Comparison of ENCODE assay signal across 8 mouse cellular contexts in genomic region chr14:76010102-76011061, GRCm38 (mm10). TPM values are rescaled to one million over a fixed set of nuclear protein-coding genes. Genes with fewer than 3 reads are reported as not detected.
DNase-seq lines count a peak whose midpoint lies in the region; ATAC-seq lines count a peak whose summit lies in the region.

TSS of gene Gtf2f2 (minus strand) at chr14:76010865.

- no peaks in the 10 kb centered on the region for H3K9me3 ChIP-seq in forebrain, embryonic 14.5 days (replicated peaks; ENCODE audit: control insufficient read depth, low read length)
- H3K9me3 ChIP-seq in neural tube, embryonic 15.5 days (replicated peaks), result no peaks in the 10 kb centered on the region

- peaks cover 14% of the 10 kb centered on the region for H3K4me1 ChIP-seq in forebrain, embryonic 14.5 days (ENCODE audit: control insufficient read depth, insufficient read depth, low read length)
- H3K4me1 ChIP-seq in neural tube, embryonic 15.5 days, result peaks cover 22% of the 10 kb centered on the region

- WGBS in forebrain, embryonic 14.5 days, result 2% methylated on average over 67 of the region's 67 CpGs
- under 1% methylated on average over 67 of the region's 67 CpGs for WGBS in neural tube, embryonic 15.5 days

- H3K4me2 ChIP-seq in forebrain, embryonic 14.5 days (ENCODE audit: low read length), result peak within 1 kb of the TSS; percentile 68
- peak within 1 kb of the TSS; percentile 78 for H3K4me2 ChIP-seq in neural tube, embryonic 15.5 days

- intact Hi-C loops in heart, postnatal 14 days (cut with DNase I), result no loop called here

- H3K27ac ChIP-seq in forebrain, embryonic 14.5 days (ENCODE audit: low read depth, low read length), result peak within 1 kb of the TSS; percentile 82
- peak within 1 kb of the TSS; percentile 76 for H3K27ac ChIP-seq in neural tube, embryonic 15.5 days (replicated peaks)

- H3K36me3 ChIP-seq in forebrain, embryonic 14.5 days (ENCODE audit: control insufficient read depth, insufficient read depth, low read length), result 0 out of 2 replicates have a peak, but pooled peaks cover 4% of the 10 kb centered on the region
- no peaks in the 10 kb centered on the region for H3K36me3 ChIP-seq in neural tube, embryonic 15.5 days

- no peaks in the 10 kb centered on the region for H3K27me3 ChIP-seq in forebrain, embryonic 14.5 days (replicated peaks; ENCODE audit: control insufficient read depth, insufficient read depth, low read length)
- H3K27me3 ChIP-seq in neural tube, embryonic 15.5 days (replicated peaks), result 0 out of 2 replicates have a peak, but pooled peaks cover 5% of the 10 kb centered on the region

- ATAC-seq in forebrain, embryonic 14.5 days, result peak; percentile 94
- ATAC-seq in neural tube, embryonic 15.5 days (ENCODE audit: low FRiP score), result peak; percentile 92

- H3K9ac ChIP-seq in forebrain, embryonic 14.5 days (ENCODE audit: low read length), result peak within 1 kb of the TSS; percentile 81
- H3K9ac ChIP-seq in neural tube, embryonic 15.5 days (replicated peaks), result peak within 1 kb of the TSS; percentile 84

- peak within 1 kb of the TSS; percentile 95 for H3K4me3 ChIP-seq in forebrain, embryonic 14.5 days (ENCODE audit: low read depth, low read length)
- H3K4me3 ChIP-seq in neural tube, embryonic 15.5 days (replicated peaks), result peak within 1 kb of the TSS; percentile 98

- peak; percentile 98 for DNase-seq in ES-CJ7 (ENCODE audit: low read depth, low spot score)
- peak; percentile 88 for DNase-seq in cerebellum, adult 11 months
- peak; percentile 96 for DNase-seq in forebrain, embryonic 14.5 days (ENCODE audit: low spot score)
- DNase-seq in heart, postnatal 14 days, result peak; percentile 96 to 97
- peak; percentile 93 for DNase-seq in layer of hippocampus, adult 11-12 months (ENCODE audit: low spot score)
- peak; percentile 93 to 94 for DNase-seq in lung, adult 18-20 months
- DNase-seq in testis, postnatal 14 days (ENCODE audit: low spot score), result peak; percentile 94

RNA-seq across cellular contexts. Expression of gene Gtf2f2, which starts in this region (rescaled TPM):
- 58.2 and 58.3 TPM in 2 replicates for polyA plus RNA-seq in forebrain, embryonic 14.5 days (2014; fragmentation: Nextera tagmentation; extraction: Ambion mirVana)
- total RNA-seq in heart, postnatal 14 days (2021), result 10 to 100 TPM; 12.3 to 13.6 TPM
- 37.1 and 37.4 TPM in 2 replicates for polyA plus RNA-seq in neural tube, embryonic 15.5 days (2015; fragmentation: Nextera tagmentation; extraction: Ambion mirVana)

Comparison
In these comparisons a context has a peak if more than half of its experiments do, and no peak if none do; other contexts are left out.
1. Peak in every context shown above with its lines: DNase-seq, ATAC-seq, H3K4me3 ChIP-seq and H3K27ac ChIP-seq.